Mouse (Mus musculus): ENCODE results near the gene Fam53b. TPM values are rescaled to one million over a fixed set of nuclear protein-coding genes. Genes with fewer than 3 reads are reported as not detected.

The Fam53b gene
- polyA plus RNA-seq, 1 experiment: 11.2 TPM

DNA sequence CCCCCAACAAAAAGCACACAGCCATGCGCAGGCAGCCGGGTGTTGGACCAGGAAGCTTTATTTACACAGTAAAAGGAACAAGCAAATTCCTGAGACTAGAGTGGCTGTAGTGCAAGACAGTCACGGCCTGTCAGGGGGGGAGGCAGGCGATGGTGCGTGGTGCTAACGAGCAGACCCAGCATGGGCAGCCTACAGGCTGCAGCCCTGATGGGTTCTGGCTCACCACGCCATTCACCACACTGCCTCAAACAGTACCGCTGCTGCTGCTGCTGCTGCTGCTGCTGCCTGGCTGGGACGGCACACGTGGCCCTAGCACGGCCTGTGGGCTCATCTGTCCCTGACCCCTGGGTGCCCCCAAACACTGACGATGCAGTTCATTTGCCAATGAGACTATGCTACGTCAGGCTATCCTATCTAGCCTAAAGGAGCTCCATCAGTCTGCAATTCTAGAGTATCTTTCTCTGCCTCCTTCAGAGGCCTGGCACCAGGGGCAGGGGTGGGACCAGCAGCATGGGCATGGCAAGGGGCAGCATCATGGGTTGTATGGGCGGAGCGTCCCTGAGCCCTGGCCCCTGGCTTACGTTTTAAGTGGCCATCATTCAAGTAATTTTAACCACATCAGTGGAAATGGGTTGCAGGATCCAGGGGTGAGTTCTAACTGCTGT is 101.5 kb downstream of the Fam53b start:
- no peak for DNase-seq (ENCODE audit: low spot score)

DNA sequence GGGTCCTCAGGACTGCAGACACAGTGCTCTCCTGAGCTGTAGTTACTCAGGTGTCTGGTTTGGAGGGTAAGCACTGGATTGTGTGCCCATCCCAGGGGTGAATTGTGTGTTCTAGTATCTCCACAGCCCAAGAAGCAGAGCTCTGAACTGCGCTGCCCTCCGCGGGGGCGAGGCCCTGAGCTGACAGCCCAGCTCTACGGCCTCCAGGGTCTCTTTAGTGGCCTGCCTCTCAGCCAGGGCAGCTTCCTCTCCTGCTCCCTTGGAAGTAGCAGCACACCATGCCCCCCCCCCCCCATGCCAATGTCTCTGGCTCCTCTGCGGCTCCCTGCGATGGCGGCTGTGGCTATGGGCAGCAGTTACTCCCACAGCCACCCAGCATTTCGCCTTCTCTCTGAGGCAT is 102.1 kb downstream of the Fam53b start:
- no peak for DNase-seq (ENCODE audit: low spot score)

DNA sequence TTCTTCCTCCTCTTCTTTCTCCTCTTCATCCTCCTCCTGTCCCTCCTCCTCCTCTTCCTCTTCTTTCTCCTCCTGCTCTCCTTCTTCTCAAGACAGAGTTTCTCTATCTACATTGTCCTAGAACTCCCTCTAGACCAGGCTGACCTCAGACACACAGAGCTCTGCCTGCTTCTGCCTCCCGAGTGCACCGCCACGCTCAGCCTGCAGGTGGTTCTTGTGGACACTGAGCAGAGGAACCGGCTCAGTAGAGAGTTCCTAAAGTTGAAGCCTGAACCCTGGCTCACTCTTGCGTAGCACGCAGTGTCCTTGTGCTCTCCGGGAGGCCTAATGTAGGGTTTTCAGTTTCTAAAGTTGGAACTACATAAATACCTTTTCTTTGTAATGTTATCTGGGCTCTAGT is 108.6 kb downstream of the Fam53b start:
- DNase-seq (ENCODE audit: low spot score): no peak

- DNase-seq (ENCODE audit: low spot score): no peak
Measured at GRCm38 (mm10) chr7:132704310-132704875, 109.3 kb downstream of the Fam53b start.

GRCm38 (mm10) chr7:132703515-132704309 is 110.0 kb downstream of the Fam53b start:
- no peak for DNase-seq (ENCODE audit: low spot score)

DNA sequence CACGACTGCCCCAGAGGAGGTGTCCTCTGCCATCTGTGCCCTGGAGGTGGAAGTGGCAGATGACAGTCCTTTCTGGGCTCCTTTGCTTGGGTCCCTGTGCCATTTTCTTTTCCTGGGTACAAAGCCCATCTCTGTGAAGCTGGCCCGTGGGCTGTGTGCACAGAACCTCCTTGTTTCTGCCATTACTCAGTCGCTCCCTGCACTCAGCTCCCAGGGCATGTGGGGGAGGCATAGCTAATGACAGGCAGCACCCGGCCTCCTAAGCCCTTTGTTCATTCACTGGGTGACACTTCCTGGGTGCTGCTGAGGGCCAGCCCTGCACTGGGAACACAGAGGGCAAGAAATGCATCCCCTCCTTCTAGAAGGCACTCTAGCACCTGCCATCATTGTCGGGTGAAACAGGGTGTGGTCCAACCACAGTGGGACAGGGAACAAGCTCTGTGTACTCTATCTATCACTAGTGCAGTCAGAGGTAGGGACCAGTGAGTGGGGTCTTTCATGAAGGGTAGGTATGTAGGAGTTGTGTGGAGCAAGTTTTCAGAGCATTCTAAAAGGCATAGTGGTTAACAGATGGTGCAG is 111.1 kb downstream of the Fam53b start:
- DNase-seq (ENCODE audit: low spot score): no peak

- no peak for DNase-seq (ENCODE audit: low spot score)
Measured at GRCm38 (mm10) chr7:132702024-132702423, 111.7 kb downstream of the Fam53b start.

- no peak for DNase-seq (ENCODE audit: low spot score)
Measured at GRCm38 (mm10) chr7:132701412-132701811, 112.3 kb downstream of the Fam53b start.

- DNase-seq (ENCODE audit: low spot score): no peak
Measured at GRCm38 (mm10) chr7:132700107-132700506, 113.6 kb downstream of the Fam53b start.

DNA sequence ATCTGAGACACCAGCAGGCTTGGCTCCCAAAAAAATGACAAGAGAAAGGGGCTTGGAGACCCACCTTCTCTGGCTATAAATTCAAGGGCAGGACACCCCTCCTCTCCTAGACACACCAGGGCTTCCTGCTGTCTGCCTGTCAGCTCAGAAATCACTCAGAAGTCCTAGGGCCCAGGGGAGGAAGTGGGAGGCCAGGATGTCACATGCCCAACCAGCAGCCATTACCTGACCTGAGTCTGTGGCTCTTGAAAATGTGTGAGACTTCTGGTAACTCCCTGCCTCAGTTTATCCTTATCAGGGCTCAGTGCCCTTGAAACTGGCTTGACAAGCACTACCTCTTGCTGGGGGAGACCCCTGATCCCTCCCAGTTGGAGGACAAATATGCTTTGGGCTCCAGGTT is 114.0 kb downstream of the Fam53b start:
- DNase-seq (ENCODE audit: low spot score): no peak

DNA sequence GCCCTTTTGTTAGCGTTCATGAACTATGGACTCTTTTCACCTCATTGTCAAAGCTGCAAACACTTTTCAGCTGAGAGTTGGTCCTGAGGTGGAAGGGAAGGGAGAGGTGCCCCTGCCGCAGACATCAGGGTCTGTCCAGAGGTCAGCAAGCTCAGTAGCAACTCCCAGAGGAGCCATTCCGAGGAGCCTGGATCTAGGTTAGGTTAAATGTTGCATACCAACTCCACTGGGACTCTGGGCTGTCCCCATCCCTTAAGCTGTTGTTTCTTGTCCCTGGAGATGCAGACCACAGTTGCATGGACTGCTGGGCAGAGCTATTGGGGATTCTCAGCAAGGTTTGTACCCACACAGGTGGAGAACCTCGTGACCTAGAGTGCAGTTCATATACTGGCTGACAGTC is 114.5 kb downstream of the Fam53b start:
- no peak for DNase-seq (ENCODE audit: low spot score)

DNA sequence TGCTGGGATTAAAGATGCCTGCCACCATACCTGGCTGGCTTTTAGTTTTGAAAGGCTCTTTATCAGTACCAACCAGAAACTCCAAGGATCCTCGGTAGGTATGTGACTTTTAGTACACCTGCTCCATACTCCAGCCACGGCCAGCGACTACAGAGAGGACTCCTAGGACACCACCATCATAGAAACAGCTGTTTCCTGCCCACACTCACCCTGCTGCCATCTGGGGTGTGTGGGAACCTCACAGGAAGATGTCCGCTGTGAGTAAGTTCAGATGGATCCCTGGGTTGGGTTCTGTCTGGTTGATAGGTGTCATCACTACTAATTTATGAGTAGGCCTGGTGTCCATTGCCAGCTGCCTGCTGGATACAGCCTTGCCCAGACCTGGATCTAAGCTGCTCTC is 114.9 kb downstream of the Fam53b start:
- DNase-seq (ENCODE audit: low spot score): no peak

DNA sequence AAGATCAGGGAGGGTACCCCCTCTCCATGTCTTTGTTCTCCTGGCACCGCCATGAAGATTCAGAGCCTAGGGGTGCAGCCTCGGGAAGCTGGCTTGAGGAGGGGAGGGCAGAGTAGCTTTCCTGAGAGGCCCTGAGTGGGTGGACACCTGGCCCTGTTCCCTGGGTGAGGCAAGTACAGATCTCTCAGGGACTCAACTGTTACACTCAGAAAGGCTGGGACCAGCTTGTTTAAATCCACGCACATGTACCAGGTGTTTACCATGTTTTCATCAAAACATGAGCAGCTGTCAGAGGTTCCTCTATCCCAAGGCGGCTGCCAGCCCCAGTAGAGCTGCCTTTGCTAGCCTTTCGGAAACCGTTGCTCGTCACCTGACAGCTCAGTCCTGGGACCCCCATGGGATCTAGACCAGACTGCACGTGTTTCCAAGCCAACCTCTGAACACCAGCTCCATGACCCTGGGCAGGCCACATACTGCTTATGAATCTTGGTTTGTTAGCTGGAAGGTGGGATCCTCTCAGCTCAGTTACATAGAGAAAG is 116.4 kb downstream of the Fam53b start:
- no peak for DNase-seq (ENCODE audit: low spot score)

GRCm38 (mm10) chr7:132693561-132693960 is 120.1 kb downstream of the Fam53b start:
- no peak for DNase-seq (ENCODE audit: low spot score)

GRCm38 (mm10) chr7:132692719-132693118 is 121.0 kb downstream of the Fam53b start:
- DNase-seq (ENCODE audit: low spot score): no peak

DNA sequence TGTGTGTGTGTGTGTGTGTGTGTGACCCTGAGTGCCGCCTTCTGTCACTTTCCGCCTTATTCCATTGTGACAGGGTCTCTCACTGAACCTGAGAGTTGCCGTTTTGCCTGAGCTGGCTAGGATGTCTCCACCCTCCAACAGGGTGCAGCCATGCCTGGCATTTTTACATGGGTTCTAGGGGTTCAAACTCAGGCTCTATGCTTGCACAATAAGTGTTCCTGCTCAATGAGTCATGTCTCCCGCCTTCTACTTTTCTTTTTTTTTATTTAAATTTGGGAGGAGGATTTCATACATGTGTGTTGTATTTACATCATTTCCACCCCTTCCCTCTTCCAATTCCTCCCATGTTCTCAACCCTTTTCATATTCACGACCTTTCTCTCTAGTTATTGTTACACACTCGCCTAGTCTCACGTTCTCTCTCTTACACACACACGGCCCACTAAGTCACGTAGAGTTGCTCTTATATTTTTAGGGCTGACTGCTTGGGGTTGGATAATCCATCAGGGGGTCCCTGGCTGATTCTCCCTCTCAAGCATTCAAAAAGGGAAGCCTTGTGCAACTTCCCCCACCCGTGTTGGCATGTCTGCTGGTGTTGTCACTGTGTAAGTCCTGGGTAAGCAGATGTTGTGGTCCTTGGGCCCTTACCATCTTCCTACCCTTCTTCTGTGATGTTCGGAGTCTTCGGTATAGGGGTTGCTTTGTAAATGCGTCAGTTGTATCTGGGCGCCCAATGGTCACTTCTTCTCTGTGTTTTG is 122.8 kb downstream of the Fam53b start:
- DNase-seq (ENCODE audit: low spot score): no peak

GRCm38 (mm10) chr7:132689722-132690121 is 124.0 kb downstream of the Fam53b start:
- DNase-seq (ENCODE audit: low spot score): no peak

GRCm38 (mm10) chr7:132688721-132689120 is 125.0 kb downstream of the Fam53b start:
- DNase-seq (ENCODE audit: low spot score): no peak

- no peak for DNase-seq (ENCODE audit: low spot score)
Measured at GRCm38 (mm10) chr7:132687897-132688296, 125.8 kb downstream of the Fam53b start.

DNA sequence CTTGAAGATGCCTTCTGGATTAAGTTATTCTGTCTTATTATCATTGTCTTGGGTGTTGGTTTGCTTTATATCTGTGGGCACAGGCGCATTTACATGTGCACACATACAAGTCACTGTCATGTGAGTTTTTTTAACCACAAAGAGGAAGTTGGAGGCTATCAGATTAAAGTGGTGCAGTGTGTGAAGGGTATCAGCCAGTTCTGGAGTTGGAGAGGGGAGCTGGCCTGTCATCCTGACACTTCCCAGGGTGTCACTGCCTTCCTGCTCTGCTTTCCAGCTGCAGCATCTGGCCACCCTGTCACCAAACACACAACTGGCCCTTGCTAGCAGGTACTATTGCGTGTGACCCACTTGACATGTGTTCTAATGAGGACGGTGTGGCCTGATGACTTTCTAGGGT is 127.2 kb downstream of the Fam53b start:
- no peak for DNase-seq (ENCODE audit: low spot score)

DNA sequence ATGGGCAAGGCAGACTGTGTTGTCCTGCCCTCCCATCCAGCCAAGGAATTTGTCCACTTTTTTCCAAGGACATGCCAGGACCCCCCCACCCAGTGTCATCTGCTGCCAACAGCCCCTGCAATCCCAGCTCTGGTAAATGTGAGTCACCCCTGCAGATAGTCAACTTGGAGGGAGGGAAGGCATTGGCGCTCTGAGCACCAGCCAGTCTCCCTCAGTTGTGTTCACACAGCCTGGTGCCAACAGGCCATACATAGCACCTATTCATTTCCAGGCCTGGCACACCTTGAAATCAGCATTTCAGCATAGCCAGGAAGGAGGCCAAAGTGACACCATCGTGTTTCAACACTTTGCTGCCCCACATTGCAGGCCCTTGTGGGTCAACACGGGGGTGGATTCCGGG is 129.8 kb downstream of the Fam53b start:
- no peak for DNase-seq (ENCODE audit: low spot score)

- no peak for DNase-seq (ENCODE audit: low spot score)
Measured at GRCm38 (mm10) chr7:132682901-132683300, 130.8 kb downstream of the Fam53b start.

All from urinary bladder, adult 2 months (tissue).